Mouse (Mus musculus) G1E-ER4 (cell line): ENCODE measurements around the gene Gtf2f2. TPM values are rescaled to one million over a fixed set of nuclear protein-coding genes. Genes with fewer than 3 reads are reported as not detected.

Experiments used
- GATA1 ChIP-seq: IDR thresholded peaks from one replicate; pipeline ENCODE4 v1.8.0; 2012; ENCODE audit warnings: low read length, inconsistent platforms
- polyA plus RNA-seq: library from polyadenylated mRNA; stranded (reverse); fragments of >175 nt; gene quantifications from 2 replicates; pipeline ENCODE4 v1.2.3, GENCODE M21; 2012

Gene Gtf2f2
- polyA plus RNA-seq, 1 experiment = 8.9 TPM

DNA sequence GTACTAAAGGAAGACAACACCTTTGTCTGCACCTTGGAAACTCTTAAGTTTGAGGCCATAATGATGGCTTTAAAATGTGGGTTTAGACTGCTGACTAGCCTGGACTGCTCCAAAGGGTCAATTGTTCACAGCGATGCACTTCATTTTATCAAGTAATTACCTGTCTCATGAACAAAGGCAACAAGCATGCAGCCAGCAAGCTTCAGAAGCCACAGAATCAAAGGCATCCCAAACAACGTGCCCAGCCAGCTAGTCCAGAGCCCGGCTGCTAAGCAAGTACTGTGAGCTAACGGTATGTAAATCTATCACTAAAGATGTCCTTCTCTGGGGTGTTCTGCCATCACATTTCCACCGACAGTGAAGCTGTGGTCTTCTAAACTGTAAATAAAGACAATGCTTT lies 47.5 kb downstream of the Gtf2f2 start:
- TF ChIP-seq GATA1 = no peak

GRCm38 (mm10) chr14:75962250-75962649 lies 48.4 kb downstream of the Gtf2f2 start:
- no peak for TF ChIP-seq GATA1

DNA sequence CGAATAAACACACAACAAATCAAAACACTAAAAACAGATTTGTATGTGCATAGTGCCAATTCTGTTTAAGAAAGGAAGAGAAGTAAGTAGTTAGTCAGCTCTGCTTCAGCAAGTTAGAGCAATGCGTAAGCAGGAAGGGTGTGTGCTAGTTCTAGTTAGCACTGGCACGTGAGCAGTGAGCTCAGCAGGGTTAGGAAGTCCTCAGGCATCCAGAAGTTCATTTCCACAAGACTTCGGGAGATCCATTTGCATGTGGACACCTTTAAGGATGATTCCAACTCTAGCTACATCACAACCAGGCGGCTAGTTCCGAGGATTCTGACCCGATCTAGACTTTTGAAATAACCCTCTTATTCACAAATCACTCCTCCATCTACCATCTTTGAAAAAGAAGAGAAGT lies 55.9 kb downstream of the Gtf2f2 start, which contains the start of gene Kctd4:
Kctd4 (plus strand) TSS at position 244 of the 400 bp plus-strand sequence.
- TF ChIP-seq GATA1 = no peak

GRCm38 (mm10) chr14:75953011-75953410 lies 57.7 kb downstream of the Gtf2f2 start:
- no peak for TF ChIP-seq GATA1

DNA sequence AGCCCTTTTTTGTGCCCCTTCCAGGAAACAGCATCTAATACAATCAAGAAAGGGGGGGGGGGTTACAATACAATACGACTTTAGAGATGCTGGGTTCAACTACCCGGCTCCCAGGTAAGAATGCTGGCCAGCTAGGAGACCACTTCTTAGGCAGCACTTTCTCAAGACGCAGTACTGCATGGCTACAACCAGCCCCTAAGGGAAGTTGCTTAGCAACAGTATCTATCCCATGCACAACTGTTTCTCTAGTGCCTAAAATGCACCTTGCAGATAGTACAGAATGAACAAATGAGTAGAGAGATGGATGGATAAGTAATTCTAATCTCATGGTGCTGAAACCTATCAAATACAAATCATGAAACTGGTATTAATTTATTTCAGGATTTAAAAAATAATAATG lies 63.0 kb downstream of the Gtf2f2 start:
- no peak for TF ChIP-seq GATA1

DNA sequence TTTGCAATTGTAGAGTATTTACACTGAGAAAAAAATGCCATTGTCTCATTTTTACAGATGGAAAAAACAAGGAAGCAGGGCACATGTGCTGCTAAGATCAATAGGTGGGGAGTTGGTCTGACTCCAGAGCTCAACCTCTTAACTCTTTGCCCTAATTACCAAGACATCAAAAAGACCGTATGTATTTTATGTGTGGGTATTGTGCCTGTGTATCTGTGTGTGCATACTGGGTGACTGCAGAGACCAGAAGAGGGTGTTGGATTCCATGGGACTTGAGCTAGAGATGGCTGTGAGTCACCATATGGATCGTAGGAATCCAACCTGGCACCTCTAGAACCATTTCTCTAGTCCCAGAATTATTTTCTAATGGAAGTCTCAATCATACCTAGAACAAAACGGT lies 68.3 kb downstream of the Gtf2f2 start:
- TF ChIP-seq GATA1 = no peak

DNA sequence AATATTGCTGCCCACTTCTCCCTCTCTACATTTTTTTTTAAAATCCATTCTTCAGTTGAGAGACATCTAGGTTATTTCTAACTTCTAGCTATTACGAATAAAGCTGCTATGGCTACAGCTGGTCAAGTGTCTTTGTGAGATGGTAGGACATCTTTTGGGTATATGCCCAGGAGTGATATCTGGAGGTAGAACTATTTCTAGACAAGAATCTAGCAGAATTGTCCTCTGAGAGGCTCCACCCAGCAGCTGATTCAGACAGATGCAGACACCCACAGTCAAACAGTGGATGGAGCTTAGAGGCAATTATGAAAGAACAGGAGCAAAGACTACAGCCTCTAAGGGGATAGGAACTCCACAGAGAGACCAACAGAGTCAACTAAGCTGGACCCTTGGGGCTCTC lies 69.2 kb downstream of the Gtf2f2 start:
- TF ChIP-seq GATA1 = no peak

- no peak for TF ChIP-seq GATA1
Observed at GRCm38 (mm10) chr14:75937714-75938113, 73.0 kb downstream of the Gtf2f2 start.

DNA sequence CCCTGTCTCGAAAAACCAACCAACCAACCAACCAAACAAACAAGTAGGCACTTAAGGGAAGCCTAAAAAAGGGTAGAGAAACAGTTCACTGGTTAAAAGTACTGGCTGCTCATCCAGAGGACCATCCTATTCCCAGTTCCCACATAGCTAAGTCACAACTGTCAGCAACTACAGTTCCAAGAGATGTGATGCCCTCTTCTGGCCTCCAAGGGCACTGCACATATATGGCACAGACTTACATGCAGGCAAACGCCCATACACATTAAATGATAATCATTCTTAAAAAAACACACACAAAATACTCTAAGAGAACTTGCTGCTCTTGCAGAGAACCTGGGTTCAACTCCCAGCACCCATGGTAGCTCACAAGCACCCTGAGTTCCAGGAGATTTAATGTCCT lies 76.3 kb downstream of the Gtf2f2 start:
- TF ChIP-seq GATA1 = no peak

DNA sequence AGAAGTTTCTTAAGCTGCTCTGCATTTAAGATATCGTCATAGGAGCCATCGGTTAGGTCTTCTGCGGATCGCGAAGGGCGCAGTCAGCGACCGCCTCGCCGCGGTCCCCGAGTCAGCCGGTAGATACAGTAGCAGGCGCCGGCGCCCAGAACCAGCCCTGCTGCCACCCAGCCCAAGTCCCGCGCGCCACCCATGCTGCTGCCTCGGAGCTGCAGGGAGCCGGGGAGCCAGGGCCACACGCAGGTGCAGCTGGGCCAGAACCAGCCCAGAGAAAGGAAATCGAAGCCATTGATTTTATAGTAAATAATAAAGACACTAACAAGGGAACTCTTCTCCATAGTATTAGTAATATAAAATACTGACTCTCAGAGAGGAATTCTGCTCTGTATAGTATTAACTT lies 79.4 kb downstream of the Gtf2f2 start:
- no peak for TF ChIP-seq GATA1

- TF ChIP-seq GATA1 = no peak
Observed at GRCm38 (mm10) chr14:75923314-75924052, 87.2 kb downstream of the Gtf2f2 start.

DNA sequence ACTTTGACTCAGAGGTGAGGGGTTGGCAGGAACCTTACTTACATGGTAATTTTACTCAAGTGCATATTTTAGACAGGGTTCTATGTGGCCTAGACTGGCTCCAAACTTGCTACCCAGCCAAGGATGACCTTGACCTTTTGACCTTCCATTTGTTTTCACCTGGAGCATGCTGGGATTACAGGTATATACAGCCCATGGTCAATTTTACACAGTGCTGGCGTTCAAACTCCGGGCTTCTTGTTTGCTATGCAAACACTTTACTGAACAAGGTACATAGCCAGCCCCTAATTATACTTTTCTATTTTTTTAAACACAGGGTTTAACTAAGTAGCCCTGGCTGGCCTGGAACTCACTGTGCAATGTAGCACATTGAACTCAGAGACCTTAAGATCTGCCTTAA lies 98.0 kb downstream of the Gtf2f2 start:
- no peak for TF ChIP-seq GATA1

GRCm38 (mm10) chr14:75911968-75912367 lies 98.7 kb downstream of the Gtf2f2 start:
- no peak for TF ChIP-seq GATA1

DNA sequence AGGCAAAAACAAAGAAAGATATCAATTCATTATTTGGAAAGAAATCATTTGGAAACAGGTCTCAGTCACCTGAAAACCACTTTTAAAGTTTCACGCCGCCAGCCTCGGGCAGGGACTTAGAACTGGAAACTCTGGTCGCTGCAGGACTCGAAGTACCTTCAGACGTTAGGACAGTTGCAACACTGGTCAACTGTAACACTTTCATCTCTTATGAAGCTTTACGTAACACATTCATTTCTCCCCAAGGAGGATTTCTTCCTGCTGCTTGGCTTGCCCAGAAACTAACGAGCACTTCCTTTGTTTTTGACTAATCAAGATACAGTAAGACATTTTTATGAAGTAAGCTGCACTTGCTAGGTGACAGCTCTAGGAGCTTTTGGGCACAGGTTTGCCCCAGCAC lies 103.7 kb downstream of the Gtf2f2 start:
- TF ChIP-seq GATA1 = no peak

DNA sequence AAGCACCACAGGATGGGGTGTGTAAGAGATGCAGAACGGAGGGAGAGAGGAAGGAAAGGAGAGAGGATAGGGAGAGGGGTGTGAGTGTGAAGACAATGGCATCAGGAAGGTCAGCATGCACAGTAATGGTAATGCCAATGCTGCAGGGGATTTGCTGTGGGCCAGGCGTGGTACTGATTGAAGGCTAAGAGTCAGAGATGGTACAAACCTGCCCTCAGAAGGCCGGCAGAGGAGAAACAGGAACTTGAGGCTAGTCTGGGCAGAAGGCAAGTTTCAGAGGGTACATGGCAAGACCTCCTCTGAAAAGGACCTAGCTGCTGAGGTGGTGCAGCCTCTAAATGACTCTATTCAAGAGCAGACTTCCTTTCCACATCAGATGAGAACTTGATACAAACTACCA lies 105.7 kb downstream of the Gtf2f2 start:
- TF ChIP-seq GATA1 = no peak

DNA sequence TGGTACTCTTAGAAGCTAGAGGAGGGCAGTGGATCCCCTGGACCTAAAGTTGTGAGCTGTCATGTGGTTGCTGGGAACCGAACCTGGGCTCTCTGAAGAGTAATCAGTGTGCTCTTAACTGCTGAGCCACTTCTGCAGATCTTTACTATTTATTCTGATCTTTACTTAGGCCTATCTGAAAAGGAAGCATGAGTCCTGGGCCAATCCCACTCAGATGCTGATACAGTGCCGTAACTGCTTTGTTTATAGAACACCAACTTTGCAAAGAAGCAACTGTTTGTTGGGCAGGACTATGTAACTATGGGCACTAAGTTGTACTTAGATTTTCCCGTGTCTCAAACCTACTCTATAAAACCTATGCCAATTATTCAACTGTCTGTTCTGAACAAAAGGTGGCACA lies 107.5 kb downstream of the Gtf2f2 start:
- no peak for TF ChIP-seq GATA1

DNA sequence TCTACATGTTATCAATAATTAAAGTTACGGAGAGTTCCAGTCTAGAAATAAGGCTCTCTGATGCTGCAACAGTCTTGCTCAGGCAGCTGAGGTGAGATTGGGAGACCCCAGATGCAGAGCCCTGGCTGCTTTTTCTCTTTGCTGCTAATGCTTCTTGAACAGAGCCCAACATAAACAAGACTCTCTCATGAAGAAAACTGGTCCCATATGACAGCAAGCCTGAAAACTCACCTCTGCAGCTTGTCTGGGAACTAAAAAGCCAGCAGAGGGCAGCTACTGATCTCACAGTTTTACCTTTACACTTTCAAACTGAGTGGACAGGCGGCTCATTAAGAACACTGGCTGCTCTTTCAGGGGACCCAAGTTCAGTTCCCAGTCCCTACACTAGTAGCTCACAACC lies 108.7 kb downstream of the Gtf2f2 start:
- no peak for TF ChIP-seq GATA1
